7 mouse cellular contexts compared by ENCODE assay signal in the genomic region with DNA sequence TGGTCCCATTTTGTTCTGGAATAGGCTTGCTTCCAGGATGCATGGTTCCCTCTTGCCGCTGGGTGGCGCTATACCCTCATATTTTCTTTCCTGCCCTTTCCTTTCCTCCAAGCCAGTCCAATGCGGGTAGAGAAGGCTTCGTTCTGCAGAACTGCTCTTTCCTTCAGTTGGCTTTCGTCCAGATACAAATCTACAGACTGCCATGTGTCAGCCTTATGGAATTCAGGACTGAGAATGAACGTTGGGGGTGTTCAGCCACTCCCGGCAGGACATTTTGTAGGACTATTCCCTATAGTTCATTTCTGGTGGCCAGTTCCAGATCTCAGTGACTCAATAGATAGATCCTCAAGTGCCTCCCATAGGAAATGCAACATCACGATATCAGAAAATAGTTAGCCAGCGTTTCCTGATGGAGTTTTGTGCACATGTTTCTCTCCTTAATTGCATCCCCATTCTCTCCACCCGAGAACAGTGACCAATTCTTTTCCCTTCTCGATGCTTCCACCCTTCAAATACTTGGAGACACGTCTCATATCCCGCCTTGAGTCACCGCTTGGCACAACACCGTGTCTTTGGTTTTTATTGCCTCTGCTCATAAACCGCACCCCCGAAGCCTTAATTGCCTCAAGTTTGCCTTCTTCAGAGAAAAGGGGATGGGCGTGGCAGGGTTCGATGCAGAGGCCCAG. TPM values are rescaled to one million over a fixed set of nuclear protein-coding genes. Genes with fewer than 3 reads are reported as not detected.
DNase-seq lines count a peak whose midpoint lies in the region; ATAC-seq lines count a peak whose summit lies in the region.

No protein-coding gene starts in this region.

- peaks cover 13% of the 10 kb centered on the region for H3K4me1 ChIP-seq in hindbrain, embryonic 16.5 days (ENCODE audit: control insufficient read depth, insufficient read depth, low read depth, low read length)
- H3K4me1 ChIP-seq in megakaryocyte, embryonic 14.5 days = peaks cover 14% of the 10 kb centered on the region

- H3K4me2 ChIP-seq in hindbrain, embryonic 16.5 days (ENCODE audit: low read length) = peak overlapping the region; percentile 22; the same call in 1 of the 2 replicates

- no peak overlapping the region for H3K4me3 ChIP-seq in hindbrain, embryonic 16.5 days (ENCODE audit: low read length)
- H3K4me3 ChIP-seq in megakaryocyte, embryonic 14.5 days (replicated peaks) = peak overlapping the region; percentile 84

- H3K27ac ChIP-seq in hindbrain, embryonic 16.5 days (ENCODE audit: low read depth, low read length) = no peak overlapping the region

- H3K36me3 ChIP-seq in hindbrain, embryonic 16.5 days (ENCODE audit: control insufficient read depth, insufficient read depth, low read length) = no peaks in the 10 kb centered on the region
- H3K36me3 ChIP-seq in megakaryocyte, embryonic 14.5 days (replicated peaks; ENCODE audit: low read length) = no peaks in the 10 kb centered on the region

- H3K27me3 ChIP-seq in hindbrain, embryonic 16.5 days (replicated peaks; ENCODE audit: control insufficient read depth, insufficient read depth, low read length) = no peaks in the 10 kb centered on the region
- H3K27me3 ChIP-seq in megakaryocyte, embryonic 14.5 days (replicated peaks) = peaks cover 59% of the 10 kb centered on the region

- no peak overlapping the region for H3K9ac ChIP-seq in hindbrain, embryonic 16.5 days (ENCODE audit: low read depth, low read length)

- ATAC-seq in activated CD4-positive, CD25-positive, alpha-beta regulatory T cell, adult 4 months = peak; percentile 68
- peak; percentile 66; the same call in 1 of the 2 replicates for ATAC-seq in frontal cortex, adult (ENCODE audit: low TSS enrichment)
- ATAC-seq in hindbrain, embryonic 16.5 days = peak; percentile 58

- H3K9me3 ChIP-seq in hindbrain, embryonic 16.5 days (ENCODE audit: control insufficient read depth, low read length) = no peaks in the 10 kb centered on the region
- peaks cover 17% of the 10 kb centered on the region for H3K9me3 ChIP-seq in megakaryocyte, embryonic 14.5 days

- DNase-seq in cerebellum, adult 9-10 months = peak; percentile 22
- DNase-seq in layer of hippocampus, postnatal 25 days (ENCODE audit: extremely low spot score in 1 of 2, low spot score in 1 of 2) = peak; percentile 68 to 77
- peak; percentile 70 for DNase-seq in right cerebral cortex, postnatal 25 days

- 43% methylated on average over 19 of the region's 19 CpGs for WGBS in hindbrain, embryonic 16.5 days

RNA-seq across cellular contexts. Expression of a gene that starts 4.2 kb away (rescaled TPM):
- not detected for polyA plus RNA-seq in activated CD4-positive, CD25-positive, alpha-beta regulatory T cell, adult 4 months (2017; shearing (Covaris generic))
- polyA plus RNA-seq in hindbrain, embryonic 16.5 days (2015; fragmentation: Nextera tagmentation; extraction: Ambion mirVana) = 0.13 and 0.17 TPM in 2 replicates
- not detected for total RNA-seq in layer of hippocampus, postnatal 25 days (2021)
- polyA plus RNA-seq in megakaryocyte, embryonic 14.5 days (2012; ENCODE audit: insufficient read depth, low replicate concordance) = not detected in 2 replicates

RNA-seq across cellular contexts. Expression of a gene that starts 52.2 kb away (rescaled TPM):
- polyA plus RNA-seq in activated CD4-positive, CD25-positive, alpha-beta regulatory T cell, adult 4 months (2017; shearing (Covaris generic)) = 1 to 10 TPM in 1 of 2 experiments, under 1 TPM in 1; 0.42 to 2.4 TPM
- 5.9 and 9.4 TPM in 2 replicates for polyA plus RNA-seq in hindbrain, embryonic 16.5 days (2015; fragmentation: Nextera tagmentation; extraction: Ambion mirVana)
- total RNA-seq in layer of hippocampus, postnatal 25 days (2021) = 10 to 100 TPM; 68.8 to 86.0 TPM
- polyA plus RNA-seq in megakaryocyte, embryonic 14.5 days (2012; ENCODE audit: insufficient read depth, low replicate concordance) = 3.9 TPM in 1 of 2 replicates, not detected in the other

RNA-seq across cellular contexts. Expression of a gene that starts 52.2 kb away (rescaled TPM):
- polyA plus RNA-seq in activated CD4-positive, CD25-positive, alpha-beta regulatory T cell, adult 4 months (2017; shearing (Covaris generic)) = 10 to 100 TPM; 23.6 to 23.8 TPM
- polyA plus RNA-seq in hindbrain, embryonic 16.5 days (2015; fragmentation: Nextera tagmentation; extraction: Ambion mirVana) = 110 and 120 TPM in 2 replicates
- total RNA-seq in layer of hippocampus, postnatal 25 days (2021) = 100 to 1,000 TPM; 156 to 157 TPM
- polyA plus RNA-seq in megakaryocyte, embryonic 14.5 days (2012; ENCODE audit: insufficient read depth, low replicate concordance) = 1.1 and 2.3 TPM in 2 replicates

Comparison
In these comparisons a context has a peak if more than half of its experiments do, and no peak if none do; other contexts are left out.
1. DNase-seq: peak in every context shown above with its lines; median percentile 72 in layer of hippocampus, postnatal 25 days; 70 in right cerebral cortex, postnatal 25 days; 22 in cerebellum, adult 9-10 months.